Mouse (Mus musculus): Measurements from ENCODE around the gene Zfp523. TPM values are rescaled to one million over a fixed set of nuclear protein-coding genes. Genes with fewer than 3 reads are reported as not detected.

The Zfp523 gene
- total RNA-seq (2023; ENCODE audit: inconsistent age) = 13.8 to 18.7 TPM (median 16.1 TPM) in 4 replicates

GRCm38 (mm10) chr17:28176775-28177539 is at the start of gene Zfp523:
Gene Zfp523, plus strand, starts transcription at chr17:28177129.

GRCm38 (mm10) chr17:28141771-28142699 is 34.9 kb upstream of the Zfp523 start, which contains the start of gene Scube3:
Gene Scube3, plus strand, starts transcription at chr17:28142141.

GRCm38 (mm10) chr17:28207591-28208313 is 30.8 kb downstream of the Zfp523 start, which contains the start of gene Def6:
Gene Def6, plus strand, starts transcription at chr17:28207778.

GRCm38 (mm10) chr17:28232475-28233060 is 55.6 kb downstream of the Zfp523 start, which contains the start of gene Ppard:
Gene Ppard, plus strand, starts transcription at chr17:28232700.

Other genes starting within 250 kb of the Zfp523 start
- gene Tcp11, start 96.5 kb upstream of the Zfp523 start, total RNA-seq (2023; ENCODE audit: inconsistent age) = 5.1 to 7.3 TPM (median 6.1 TPM) in 4 replicates
- gene Scube3, start 35.0 kb upstream of the Zfp523 start, total RNA-seq (2023; ENCODE audit: inconsistent age) = not detected in 4 replicates
- gene Def6, start 30.6 kb downstream of the Zfp523 start, total RNA-seq (2023; ENCODE audit: inconsistent age) = 73.8 to 93.7 TPM (median 87.3 TPM) in 4 replicates
- 23.1 to 29.8 TPM (median 26.4 TPM) in 4 replicates for gene Ppard, start 55.6 kb downstream of the Zfp523 start, total RNA-seq (2023; ENCODE audit: inconsistent age)
- gene Fance, start 136.4 kb downstream of the Zfp523 start, total RNA-seq (2023; ENCODE audit: inconsistent age) = 32.7 to 41.5 TPM (median 36.3 TPM) in 4 replicates
- gene Rpl10a, start 151.3 kb downstream of the Zfp523 start, total RNA-seq (2023; ENCODE audit: inconsistent age) = 1,518 to 1,751 TPM (median 1,582 TPM) in 4 replicates
- gene Tead3, start 173.7 kb downstream of the Zfp523 start, total RNA-seq (2023; ENCODE audit: inconsistent age) = not detected in 4 replicates
- gene Tulp1, start 188.1 kb downstream of the Zfp523 start, total RNA-seq (2023; ENCODE audit: inconsistent age) = 0.57 TPM in 1 of 4 replicates, not detected in the others

Measured in B cell, adult (primary cell).